Mouse (Mus musculus) heart, adult 2 months (tissue): ENCODE data around the gene Rbm39.

Source experiments
- CTCF ChIP-seq: fragments of 200-600 bp; IDR thresholded peaks from 2 replicates; pipeline ENCODE4 v1.8.1; 2022; ENCODE audit warnings: antibody characterized with exemption, mild to moderate bottlenecking, moderate library complexity
- EP300 ChIP-seq: fragments of 200-500 bp; IDR thresholded peaks from 2 replicates; pipeline ENCODE4 v1.6.1; 2011; ENCODE audit warnings: low read depth, low read length, control low read depth; ENCODE audit not compliant: insufficient read depth
- POLR2A ChIP-seq: fragments of 200-500 bp; IDR thresholded peaks from 2 replicates; pipeline ENCODE4 v1.6.1; 2011; ENCODE audit warnings: mild to moderate bottlenecking, low read depth, low read length, control low read depth; ENCODE audit not compliant: insufficient read depth

DNA sequence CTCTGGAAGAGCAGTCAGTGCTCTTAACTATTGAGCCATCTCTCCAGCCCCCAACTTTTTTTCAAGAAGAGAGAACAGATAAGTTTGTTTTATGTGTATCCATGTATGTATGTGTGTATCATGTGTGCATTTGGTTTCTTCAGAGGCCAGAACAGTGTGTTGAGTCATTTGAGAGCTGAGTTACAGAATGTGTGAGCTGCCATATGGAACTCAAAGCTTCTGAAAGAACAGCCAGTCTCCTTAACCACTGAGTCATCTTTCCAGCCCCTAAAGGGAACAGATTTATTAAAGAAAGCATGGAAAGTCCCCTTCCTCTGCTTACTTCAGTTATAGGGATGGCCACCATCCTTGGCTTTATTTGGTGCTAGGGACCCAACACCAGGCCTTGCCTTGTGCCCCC, 42.1 kb upstream of the Rbm39 start:
- TF ChIP-seq CTCF, result no peak
- no peak for TF ChIP-seq POLR2A
- no peak for TF ChIP-seq EP300
